Mouse (Mus musculus): ENCODE results near the gene Gm20403.
"Not testable (repeated sequence)": the region's sequence is repeated elsewhere in the genome, so short reads cannot be mapped to it uniquely, and the experiment has no call there.

Gm20403 gene

DNA sequence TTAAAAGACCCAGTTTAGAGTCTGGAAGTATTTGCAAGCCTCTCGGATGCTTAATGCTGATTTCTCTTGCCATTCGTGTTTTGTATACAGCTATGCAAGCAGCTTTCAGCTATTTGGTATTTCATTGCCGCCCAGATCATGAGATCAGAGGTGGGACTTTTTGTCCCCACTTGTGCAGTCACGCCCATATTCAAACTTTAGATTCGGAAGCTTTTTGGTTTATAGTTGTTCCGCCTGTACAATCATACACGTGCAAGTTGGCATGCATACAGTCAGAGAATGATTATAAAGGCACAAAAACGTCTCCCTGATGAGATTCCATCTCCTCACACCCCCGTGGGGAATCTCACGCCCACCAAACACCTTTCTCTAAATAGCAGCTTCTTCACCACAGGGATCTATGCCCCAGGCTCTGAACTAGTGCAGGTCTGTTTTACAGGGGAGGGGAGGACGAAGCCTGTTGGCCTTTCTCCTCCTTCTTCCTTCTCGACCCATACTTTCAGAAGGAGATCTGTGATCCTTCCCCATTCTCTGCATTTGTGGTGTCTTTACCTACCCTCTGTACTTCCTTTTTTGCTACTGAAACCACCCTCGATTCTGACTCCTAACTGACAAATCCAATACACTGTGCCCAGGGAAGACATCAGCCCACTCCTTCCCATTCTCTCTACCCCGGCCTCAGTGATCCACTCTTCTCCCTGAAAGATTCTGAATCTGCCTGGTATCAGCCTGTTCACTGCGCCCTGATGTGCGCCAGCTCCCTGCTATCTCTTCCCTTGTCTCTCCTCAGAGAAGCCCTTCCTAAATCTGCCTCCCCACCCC, 7.1 kb upstream of the Gm20403 start:
- DNase-seq (ENCODE audit: low read depth, low spot score) = no peak

DNA sequence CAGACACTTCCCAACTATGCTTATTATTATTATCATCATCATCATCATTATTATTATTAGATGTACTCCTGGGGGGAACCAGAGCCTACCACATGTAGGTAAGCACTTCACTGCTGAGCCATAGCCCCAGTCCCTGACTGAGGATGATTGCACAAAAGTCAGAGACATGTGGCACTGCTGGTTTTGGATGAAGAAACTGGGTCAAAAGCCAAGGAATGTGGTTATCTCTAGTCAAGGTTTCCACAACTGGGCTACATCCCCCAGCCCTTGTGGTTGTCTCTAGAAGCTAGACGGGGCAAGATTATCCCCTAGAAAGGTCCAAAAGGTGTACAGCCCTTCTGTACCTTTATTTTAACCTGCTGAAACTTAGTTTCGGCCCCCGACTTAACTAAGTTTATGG, 6.5 kb upstream of the Gm20403 start:
- no peak for DNase-seq (ENCODE audit: low read depth, low spot score)

DNA sequence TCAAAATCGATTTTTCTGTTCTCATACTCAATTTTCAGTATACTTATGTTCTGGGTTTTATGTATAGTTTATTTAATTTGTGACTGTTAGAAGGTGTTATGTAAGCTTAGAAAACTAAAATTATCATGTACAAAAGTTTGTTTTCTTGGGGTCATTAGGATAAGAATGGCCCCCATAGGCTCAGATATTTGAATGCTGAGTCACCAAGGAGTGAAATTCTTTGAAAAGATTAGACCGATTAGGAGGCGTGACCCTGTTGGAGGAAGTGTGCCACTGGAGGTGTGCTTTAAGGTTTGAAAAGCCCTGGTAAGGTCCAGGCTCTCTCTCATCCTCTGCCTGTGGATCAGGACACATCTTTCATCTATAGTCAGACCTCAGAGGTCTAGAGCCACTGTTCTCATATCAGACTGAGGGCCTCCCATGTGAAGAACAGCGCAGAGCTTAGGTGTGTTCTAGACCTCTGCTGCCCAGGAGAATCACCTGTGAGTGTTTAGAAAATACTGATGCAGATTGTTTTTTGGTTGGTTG, 2.1 kb upstream of the Gm20403 start:
- no peak for DNase-seq (ENCODE audit: low read depth, low spot score)

DNA sequence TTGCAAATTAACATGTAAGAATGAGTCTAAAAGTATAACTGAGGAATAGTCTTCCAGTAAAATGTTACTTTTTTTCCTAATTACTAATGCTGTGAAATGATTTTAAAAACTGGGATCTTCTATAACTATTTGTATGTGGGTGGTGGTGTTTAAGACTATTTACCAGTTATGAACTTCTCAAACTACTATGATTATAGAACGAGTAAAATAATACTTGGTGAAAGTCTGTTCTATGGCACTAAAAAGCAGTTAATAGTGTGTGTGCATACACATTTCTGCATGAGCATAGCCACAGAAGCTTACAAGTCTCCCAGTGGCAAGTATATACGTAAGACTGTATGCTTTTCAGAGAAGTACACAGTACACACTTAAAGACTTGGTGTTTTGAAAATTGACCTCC, 827 bp upstream of the Gm20403 start:
- no peak for DNase-seq (ENCODE audit: low read depth, low spot score)

DNA sequence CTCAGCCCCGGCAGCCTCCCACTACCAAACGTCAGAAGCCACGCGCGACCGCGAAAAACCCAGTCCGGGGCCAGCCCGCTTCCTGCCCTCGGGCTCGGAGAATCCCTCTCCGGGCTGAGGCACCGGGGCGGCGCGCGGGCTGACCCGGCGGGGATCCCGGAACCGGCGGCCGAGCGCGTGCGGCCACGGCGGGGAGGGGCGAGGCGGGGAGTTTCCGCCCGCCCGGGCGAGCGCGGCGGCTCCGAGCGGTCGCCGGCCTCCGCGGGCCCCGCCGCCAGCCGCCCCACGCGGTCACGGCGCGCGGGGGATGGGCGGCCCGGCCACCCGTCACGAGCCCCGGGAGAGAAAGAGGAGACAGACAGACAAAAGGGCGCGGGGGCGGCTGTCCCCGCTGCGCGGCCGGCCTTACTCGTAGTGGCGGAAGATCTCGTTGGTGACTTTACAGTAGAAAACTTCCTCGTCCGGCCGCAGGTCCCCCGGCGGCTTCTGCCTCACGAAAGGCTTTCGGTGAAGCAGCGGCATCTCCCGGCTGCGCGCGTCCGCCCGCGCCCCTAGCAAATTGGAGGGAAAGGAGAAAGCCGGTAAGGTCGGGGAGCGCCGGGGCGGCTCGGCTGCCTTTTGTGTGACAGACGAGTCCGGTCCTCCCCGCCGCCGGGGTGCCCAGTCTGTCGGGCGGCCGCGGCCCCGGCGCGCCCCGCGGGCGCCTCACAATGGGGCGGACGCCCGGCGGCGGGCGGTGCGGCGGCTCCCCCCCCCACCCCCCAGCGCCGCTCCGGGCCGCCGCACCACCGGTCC, 875 bp downstream of the Gm20403 start:
- no peak for DNase-seq (ENCODE audit: low read depth, low spot score)

DNA sequence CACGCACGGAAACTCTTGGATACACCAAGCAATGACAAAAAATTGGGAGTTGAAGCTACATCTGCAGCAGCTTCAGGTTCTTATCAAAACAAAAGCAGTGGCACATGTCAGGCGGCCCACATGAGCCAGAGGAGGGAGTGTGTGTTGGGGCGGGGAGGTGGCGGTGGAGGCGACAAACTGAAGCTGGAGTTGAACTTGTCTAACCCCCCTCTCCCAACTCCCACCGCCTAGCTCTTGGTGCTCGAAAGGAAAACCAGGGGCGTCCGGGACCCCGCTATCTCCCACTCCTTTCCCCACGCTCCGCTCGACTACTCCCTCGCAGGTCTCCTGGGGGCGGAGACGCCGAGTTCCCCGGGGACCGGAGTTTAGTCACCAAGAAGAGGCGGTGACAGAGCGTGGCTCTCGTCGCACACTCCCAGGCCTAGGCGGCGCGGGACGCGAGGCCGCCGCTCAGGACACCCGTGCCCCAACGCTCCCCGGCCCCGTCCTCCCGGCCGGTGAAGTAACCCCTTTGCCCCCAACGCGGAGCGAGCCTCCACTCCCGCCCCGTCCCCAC, 1.6 kb downstream of the Gm20403 start:
- no peak for DNase-seq (ENCODE audit: low read depth, low spot score)

DNA sequence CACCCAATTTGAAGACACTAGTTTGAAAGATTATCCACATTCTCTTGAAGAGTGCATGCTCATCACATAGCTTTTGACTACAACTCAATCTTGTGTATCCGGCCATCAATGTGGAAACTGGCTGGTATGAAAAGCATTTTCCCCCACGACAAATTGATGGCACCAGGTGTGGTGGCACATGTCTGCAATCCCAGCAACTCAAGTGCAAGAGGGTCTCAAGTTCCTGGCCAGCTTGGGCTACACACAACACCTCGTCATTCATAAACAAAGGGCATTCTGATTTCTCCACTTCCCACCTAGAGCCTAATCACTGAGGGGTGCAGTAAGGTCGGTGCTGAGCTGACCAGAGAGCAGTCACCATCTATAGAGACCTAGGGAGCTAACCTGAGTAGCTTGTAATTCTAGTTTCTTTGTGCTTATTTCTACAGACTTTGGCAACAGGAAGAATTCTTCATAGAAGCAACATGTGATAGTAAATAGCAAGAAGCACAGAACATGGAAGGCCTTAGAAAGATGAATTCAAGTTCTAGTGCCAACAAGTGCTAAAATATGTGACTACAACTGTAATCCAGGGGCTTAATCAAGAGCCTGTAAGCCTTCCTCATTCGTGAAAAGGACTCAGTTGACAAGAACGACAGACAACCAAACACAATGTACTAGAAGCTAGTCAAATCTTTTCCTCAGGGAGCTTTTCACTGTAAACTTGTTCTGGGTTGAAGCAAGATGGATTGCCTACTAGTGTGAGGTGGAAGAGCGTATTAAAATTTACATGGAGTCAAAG, 3.2 kb downstream of the Gm20403 start:
- no peak for DNase-seq (ENCODE audit: low read depth, low spot score)

DNA sequence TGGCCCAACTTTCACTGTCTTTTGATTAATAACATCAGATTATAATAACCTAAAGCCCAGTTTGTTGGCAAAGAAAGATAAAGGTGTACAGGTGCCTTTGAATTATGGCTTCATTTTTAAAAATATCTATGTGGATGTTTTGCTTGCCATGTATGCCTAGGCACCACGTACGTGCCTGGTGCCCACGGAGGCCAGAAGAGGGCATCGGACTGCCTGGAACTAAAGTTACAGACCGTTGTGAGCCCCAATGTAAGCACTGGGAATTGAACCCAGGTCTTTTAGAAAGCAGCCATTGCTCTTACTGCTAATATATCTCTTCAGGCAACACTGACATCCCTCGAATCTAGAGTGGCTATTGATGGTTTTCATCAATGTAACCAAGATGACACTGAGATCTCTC, 4.4 kb downstream of the Gm20403 start:
- no peak for DNase-seq (ENCODE audit: low read depth, low spot score)

DNA sequence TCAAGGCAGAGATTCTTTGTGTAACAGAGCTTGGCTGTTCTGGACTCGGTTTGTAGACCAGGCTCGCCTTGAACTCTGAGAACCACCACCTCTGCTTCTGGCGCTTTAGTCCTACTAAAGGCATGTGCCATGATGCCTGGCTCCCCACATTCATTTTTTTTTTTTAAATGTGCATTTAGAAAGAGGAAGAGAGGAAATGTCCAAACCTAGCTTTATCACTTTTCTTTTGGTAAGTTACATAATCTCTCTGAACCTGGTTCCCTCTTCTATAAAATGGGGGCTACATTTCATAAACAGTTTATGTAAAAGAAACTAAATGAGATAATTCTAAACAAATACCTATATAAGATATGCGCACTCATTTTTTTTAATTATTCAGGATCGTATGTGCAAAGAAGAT, 5.4 kb downstream of the Gm20403 start:
- DNase-seq (ENCODE audit: low read depth, low spot score) = no peak

DNA sequence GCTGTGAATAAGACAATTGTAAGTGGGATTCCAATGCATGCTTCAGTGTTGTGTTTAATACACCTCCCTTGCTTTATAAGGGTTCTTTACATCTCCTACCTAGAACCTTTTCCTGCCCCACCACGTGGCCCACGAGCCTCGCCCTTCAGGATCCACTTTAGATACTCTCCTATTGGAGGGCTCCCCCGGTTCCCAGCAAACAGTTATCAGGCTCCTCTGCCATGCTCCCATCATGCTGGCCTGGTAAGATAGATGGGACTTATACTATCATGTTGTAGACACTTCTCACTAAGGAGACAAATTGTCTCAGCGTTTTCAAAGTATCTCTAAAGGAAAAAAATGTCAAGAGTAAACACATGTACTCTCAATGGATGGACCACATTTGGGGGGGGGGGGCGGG, 5.8 kb downstream of the Gm20403 start:
- DNase-seq (ENCODE audit: low read depth, low spot score) = no peak

DNA sequence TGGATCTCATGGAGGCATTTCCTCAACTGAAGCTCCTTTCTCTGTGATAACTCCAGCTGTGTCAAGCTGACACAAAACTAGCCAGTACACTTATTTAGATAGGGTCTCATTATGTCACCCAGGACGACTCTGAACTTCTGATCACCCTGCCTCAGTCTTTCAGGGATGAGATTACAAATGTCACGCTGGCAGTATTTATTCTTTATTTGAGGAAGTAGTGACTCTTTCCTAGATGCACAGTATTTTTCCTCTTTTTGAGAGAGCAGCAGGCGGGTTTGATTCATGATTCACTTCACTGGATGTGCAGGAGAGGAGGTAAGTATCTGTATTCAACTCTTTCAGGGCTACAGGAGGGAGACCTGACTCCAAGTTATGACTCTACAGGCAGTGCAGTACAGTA, 17.3 kb downstream of the Gm20403 start:
- no peak for DNase-seq (ENCODE audit: low read depth, low spot score)

DNA sequence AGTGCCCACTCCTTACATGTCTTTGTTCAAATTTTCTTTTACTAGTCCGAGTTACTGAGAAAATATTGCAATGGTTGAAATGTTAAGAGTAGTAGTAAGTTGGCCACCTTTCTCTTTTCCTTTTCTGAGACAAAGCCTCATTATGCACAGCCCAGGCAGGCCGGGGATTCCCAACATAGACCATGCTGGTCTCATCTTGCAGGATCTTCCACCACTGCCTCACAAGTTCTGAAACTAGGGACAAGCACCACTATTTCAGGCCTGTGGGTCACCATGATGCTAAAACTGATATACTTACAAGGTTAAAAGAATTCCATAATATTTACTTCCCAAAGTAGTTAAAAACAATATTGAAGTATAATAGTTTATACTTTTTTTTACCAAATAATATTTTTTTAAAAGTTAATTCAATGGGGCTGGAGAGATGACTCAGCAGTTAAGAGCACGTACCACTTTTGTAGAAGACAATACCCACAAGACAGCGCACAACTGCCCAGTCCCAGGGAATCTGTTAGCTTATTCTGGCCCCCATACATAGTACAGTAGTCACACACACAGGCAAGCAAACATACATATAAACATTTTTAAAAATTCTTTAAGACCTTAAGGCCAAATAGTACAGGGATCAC, 20.7 kb downstream of the Gm20403 start:
- no peak for DNase-seq (ENCODE audit: low read depth, low spot score)

DNA sequence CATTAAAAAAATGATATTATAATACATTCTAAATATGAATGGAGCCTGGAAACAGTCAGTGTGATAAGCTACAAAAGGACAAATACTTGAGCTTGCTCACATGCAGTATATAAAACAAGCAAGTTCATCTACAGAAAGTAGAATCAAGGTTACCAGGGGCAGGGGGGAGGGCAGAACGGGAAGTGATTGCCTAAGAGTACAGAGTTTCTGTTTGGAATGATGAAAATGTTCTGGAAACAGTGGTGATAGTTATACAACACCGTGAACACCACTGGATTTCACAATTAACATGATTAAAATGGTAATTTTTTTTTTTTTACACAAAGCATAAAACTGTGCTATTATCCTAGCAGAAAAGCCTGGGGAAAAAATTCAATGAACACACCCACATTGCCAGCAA, 26.8 kb downstream of the Gm20403 start:
- DNase-seq (ENCODE audit: low read depth, low spot score) = no peak

DNA sequence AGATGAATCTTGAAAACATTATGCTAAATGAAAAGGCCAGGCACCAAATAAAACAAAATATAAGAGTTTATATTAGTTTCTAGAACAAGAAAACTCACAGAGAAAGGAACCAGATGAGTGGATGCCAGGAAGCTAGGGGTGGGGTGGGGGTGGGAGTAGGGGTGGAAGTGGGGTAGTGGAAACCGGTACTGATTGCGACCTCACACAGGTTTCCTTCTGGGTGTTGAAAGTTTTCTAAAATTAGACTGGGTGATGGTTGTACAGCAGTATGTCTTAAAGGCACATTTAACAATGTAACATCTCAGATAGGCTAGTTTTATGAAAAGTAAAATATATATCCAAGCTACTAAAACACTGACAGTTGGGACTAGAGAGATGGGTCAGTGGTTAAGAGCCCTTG, 29.4 kb downstream of the Gm20403 start:
- no peak for DNase-seq (ENCODE audit: low read depth, low spot score)

DNA sequence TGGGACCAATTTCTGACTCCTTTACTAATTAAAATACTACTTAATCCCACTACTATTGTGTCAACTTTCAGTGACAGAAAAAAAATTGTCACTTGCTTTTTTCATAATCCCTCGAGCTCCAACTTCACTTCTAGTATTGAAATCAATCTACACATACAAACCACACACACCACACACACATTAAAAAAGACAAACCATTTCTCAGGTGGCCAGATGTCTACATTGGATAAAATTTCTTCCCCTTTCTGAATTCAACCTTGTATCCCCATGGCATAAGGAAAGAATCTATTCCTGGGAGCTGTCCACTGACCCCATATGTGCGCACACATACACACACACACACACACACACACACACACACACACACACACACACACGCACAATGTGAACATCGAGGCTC, 29.9 kb downstream of the Gm20403 start:
- no peak for DNase-seq (ENCODE audit: low read depth, low spot score)

DNA sequence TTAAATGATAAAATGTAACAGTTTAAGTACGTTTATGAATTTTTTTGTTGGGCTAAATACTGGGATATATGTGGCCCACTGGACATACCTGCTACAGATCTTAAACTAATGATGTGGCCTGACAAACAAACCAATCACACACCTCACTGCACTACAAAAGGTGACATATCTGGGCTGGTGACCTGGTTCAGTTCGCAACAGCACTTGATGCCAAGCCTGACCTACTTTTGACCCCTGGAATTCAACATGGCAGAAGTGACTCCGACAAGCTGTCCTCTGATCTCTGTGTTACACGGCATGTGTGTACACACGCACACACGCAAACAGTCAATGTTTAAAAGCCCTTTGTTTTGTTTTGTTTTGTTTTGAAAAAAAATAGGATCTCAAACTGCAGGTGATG, 40.2 kb downstream of the Gm20403 start:
- no peak for DNase-seq (ENCODE audit: low read depth, low spot score)

DNA sequence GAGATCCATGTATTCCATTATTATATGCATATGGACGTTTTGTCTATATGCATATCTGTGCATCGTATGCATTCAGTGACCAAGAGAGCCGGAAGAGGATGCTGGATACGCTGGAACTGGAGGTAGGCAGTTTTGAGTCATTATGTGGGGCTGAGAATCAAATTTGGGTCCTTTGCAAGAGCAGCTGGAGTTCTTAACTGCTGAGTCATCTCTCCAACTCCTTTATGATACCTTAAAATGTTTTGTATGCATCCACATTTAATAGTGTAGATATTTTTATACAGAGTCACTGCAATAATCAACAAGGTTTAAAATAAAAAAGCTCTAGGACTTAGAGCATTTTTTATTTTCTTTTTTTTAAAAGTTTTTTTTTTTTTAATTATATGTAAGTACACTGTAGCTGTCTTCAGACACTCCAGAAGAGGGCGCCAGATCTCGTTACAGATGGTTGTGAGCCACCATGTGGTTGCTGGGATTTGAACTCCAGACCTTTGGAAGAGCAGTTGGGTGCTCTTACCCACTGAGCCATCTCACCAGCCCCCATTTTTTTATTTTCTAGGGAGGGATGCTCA, 43.7 kb downstream of the Gm20403 start:
- DNase-seq (ENCODE audit: low read depth, low spot score) = not testable (repeated sequence)

DNA sequence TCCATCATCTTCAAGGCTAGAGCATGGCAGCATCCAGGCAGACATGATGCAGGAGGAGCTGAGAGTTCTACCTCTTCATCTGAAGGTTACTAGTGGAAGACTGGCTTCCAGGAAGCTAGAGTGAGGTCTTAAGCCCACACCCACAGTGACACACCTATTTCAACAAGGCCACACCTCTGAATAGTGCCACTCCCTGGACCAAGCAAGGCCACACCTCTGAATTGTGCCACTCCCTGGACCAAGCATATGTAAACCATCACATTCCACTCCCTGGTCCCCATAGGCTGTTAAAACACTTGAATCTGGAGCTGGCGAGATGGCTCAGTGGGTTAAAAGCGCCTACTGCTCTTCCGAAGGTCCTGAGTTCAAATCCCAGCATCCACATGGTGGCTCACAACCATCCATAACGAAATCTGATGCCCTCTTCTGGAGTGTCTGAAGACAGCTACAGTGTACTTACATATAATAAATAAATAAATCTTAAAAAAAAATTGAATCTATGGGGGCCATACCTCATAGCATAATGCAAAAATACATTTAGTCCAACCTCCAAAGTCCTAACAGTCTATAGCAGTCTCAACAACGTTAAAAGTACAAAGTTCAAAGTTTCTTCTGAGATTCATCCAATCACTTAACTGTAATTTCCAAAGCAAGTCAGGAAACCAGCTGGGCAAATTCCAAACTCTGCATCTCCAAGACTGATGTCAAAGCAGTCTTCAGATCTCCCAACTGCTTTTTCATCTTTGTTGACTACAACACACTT, 48.6 kb downstream of the Gm20403 start:
- DNase-seq (ENCODE audit: low read depth, low spot score) = not testable (repeated sequence)
